Mouse (Mus musculus) G1E (cell line): ENCODE measurements around the gene Rasgef1b.

Experiments
- CTCF ChIP-seq: IDR thresholded peaks from 2 replicates; pipeline ENCODE4 v1.5.1; 2012; ENCODE audit warnings: low read depth, low read length, inconsistent platforms, mixed read lengths
- GATA1 ChIP-seq: IDR thresholded peaks from 2 replicates; pipeline ENCODE4 v1.6.1; 2012; ENCODE audit warnings: borderline replicate concordance, low read length, inconsistent platforms, mixed read lengths
- POLR2AphosphoS5 ChIP-seq: IDR thresholded peaks from 2 replicates; pipeline ENCODE4 v1.6.1; 2012; ENCODE audit warnings: low read depth, low read length, inconsistent platforms; ENCODE audit not compliant: insufficient replicate concordance
- TAL1 ChIP-seq: conservative IDR thresholded peaks from 2 replicates; pipeline ENCODE4 v1.6.1; 2012; ENCODE audit warnings: low read depth, low read length, inconsistent platforms, mixed read lengths

- TF ChIP-seq GATA1: no peak
- no peak for TF ChIP-seq CTCF
- no peak for TF ChIP-seq POLR2AphosphoS5
- TF ChIP-seq TAL1: no peak
These were observed 94.8 kb downstream of the Rasgef1b start for GRCm38 (mm10) chr5:99634010-99634541.
